Mouse (Mus musculus) fibroblast of lung, adult 2 months (primary cell): ENCODE results near the gene Hist1h2bk.

Source experiments
- DNase-seq: peaks from one replicate; pipeline ENCODE4 v3.0.0-alpha.2; 2011; ENCODE audit warnings: low read depth

Gene Hist1h2bk

GRCm38 (mm10) chr13:22014411-22014845 is 21.2 kb upstream of the Hist1h2bk start:
- no peak for DNase-seq

DNA sequence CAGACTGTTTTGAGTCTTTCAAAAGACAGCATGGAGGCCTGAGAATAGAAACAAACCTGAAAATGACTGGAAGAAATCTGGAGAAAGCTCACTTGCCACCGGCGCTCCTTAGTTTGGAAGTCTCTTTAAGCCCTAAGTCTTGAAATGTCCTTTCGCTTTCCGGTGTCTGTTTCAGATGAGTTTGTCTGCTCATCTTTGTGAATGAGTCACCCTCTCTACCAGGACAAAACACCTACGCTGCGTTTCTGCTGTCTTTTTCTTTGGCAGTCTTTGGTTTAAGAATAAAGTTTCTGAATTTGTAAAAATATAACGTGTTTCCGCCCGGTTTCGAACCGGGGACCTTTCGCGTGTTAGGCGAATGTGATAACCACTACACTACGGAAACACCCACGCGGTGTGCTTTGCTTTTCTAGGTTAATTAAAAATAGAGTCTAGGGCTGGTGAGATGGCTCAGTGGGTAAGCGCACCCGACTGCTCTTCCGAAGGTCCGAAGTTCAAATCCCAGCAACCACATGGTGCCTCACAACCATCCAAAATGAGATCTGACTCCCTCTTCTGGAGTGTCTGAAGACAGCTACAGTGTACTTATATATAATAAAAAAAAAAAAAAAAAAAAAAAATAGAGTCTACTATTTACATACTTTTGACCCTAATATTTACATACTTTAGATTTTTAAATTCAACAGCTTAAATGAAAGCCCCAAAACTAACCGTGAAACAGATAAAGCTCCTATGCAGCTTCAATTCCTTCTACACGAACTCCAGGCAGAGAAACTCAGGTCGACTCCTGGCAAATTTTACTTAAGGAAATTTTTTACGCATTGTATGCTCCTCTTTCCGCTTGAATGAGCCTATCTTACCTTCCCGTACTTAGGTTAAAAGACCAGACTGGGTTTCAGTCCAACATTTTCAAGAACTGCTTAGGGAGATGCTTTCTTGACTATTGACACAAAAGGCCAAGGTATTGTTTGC is 19.9 kb upstream of the Hist1h2bk start:
- DNase-seq: no peak

DNA sequence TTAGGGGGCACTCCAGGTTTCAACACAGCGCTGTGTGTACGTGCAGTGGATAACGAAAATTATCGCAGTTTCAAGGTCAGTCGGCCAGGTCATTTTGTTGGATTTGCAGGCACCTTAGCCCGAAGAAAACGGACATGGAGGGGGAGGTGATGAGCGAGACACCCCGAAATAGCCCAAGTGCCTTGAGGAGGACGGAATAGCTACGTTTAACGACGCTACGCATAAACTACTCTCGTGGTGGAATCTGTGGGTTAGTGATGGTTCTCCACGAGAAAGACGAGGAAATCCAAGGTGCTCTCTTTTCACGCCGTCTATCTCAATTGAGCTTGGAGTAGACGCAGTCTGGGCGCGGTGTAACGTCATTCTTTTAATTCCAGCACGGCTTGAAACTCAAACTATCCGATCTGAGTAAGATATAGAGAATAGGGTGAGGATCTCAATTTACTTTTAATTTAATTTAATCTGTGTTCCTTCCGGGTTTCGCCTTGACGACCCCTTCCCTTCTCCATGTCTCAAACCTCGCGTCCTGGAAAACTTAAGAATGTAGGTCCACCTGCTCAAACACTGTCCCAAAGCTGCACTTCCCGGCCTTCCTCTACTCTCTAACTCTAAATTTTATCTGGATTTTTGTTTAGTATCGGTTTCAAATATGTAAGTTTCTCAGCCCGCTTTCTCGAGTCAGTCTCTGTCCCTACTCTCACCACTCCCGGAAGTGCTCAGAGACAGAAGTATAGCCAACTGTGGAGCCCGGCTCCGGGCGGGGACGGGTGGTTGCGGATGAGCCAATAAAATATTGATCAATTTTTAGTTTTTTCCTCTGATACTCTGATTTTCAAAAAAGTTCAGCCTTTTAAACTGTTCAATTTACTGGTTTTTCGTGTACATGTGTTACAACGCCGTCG is 15.5 kb upstream of the Hist1h2bk start:
- no peak for DNase-seq

DNA sequence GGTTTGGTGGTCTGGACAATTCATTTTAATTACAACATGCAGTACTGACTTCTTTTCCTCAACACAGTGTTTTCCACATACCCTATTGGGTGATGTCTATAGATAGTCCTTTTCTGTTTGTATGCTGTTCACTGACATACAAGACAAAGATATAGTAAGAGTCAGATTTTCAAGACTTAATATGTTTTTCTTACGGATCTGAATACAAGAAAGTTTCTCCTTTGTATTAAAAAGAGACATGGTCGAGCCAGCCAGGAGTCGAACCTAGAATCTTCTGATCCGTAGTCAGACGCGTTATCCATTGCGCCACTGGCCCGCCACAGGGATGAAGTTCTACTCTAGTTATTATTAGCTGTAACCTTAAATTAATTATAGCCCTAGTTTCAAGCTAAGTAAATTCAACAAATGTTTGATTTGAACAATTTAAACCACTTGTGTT is 14.8 kb upstream of the Hist1h2bk start:
- DNase-seq: no peak

DNA sequence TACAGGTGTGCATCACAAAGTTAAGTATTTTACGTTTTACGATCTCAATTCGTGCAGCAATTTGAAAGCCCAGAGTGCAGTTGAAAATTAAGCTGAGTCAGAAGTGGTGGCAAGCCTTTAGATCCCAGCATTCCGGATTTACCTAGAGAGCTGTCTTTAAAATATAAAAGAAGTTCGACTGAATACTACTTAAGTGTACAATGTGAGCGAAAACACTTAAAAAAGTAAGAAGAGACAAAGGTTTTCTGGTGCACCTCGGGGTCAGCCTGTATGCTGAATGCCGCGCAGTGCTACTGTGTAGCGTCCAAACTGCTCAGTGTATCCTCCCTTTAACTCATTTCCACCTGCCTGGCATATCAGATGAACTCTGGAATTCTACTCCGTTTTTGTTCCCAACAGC is 14.1 kb upstream of the Hist1h2bk start:
- no peak for DNase-seq

- DNase-seq: peak; percentile 72
Observed at GRCm38 (mm10) chr13:22022241-22022640, 13.4 kb upstream of the Hist1h2bk start.

DNA sequence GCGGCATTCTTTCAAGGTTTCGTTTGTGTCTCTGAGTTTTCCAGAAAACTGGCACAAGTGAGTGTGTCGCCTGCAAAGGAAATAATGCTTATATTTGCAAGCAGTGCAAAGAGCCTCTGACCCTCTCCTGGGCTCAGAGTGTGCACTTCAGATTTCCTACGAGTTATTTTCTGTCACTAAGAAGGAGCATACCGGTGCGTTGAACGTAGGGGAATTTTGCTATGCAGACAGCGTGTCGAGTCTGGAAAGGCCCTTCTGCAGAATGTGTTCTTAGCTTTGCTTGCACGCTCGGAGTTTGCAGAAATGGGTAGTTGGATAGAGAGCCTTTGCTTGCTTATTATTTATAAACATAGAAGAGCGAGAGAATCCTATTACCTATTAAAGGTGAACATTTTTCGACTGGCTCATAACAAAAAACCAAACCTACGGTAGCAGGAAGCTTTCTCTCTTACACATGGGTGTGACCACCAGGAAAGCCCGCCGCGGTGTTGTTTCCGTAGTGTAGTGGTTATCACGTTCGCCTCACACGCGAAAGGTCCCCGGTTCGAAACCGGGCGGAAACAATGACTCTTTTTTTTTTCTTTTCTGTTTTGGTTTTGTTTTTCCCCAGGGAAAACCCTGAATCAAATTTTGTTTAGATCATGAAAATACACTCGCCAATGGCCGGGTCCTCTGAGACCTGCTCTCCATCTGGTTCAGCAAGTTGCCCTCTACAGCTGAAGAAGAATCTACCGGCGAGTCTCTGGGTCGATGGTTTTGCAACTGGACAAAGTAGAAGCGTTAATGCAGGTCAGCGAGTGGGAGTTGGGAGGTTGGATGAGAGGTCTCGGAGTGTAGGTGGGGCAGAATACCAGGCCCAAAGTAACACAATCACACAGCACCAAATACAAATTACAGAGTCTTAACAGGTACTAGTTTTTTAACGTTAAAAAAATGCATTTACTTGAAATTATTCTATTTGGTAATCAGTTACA is 9.3 kb upstream of the Hist1h2bk start:
- DNase-seq: no peak

DNA sequence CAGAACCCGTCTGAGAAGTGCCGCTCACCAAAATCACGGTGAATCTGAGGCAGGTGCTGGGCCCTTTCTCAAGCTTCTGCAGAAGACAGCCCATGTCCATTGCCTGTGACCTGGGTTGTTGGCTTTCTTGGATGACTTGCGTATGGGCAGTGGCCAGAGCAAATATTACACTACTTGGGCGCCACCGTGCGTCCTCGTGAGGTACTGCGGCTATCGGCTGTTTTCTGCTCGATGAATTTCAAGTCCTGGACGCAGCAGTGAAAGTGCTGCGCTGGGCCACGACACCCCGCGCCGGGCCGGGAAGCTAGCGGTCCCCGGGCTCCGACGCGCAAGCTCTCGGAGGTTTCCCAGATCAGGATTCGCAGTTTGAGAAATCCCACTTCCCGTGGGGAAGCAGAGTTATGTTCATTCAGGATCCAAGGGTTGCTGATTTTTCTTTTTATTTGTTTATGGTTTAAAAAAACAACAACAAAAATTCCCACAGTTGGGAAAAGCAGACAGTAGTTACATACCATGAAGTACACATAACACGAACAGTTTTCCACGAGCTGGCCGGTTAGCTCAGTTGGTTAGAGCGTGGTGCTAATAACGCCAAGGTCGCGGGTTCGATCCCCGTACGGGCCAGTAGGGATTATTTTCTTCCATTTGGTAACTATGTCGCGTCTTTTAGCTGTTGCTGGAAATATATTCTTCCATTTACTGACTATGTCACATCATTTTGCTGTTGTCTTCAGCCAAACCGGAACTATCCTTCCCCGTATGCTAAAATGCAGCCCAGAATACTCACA is 6.8 kb upstream of the Hist1h2bk start:
- peak; percentile 93 for DNase-seq

DNA sequence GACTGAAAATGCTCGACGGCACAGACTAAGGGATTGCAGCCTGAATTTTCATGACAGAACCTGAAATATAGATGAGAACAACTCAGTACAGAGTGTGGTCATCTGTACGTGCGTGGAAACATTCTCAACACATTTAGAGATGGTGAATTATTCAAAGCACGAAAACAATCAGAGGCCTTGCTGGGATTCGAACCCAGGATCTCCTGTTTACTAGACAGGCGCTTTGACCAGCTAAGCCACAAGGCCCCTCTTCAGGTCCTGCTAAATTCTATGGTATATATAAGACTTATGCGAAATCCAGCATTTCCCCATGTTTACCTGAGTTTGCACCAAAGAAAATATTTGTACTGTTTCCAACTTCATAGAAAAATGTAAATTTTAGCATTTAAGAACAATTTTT is 5.7 kb upstream of the Hist1h2bk start:
- DNase-seq: no peak

DNA sequence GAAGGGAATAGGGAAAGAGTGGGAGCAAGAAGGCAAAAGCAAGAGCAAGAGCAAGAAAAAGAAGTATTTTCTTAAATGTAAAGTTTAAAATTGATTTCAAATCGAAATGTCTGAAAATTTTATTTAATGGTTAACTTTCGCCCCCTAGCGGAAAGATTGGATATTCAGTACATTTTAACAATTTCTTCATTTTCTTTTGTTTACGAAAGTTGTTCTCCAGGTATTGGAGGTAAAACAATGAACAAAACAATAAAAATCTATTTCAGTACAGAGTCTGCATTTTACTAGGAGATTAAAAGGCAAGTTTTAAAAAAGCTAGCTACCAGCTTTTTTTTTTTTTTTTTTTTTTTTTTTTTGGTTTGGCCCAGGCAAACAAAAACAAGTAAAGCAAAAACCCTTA is 5.2 kb upstream of the Hist1h2bk start:
- DNase-seq: no peak

GRCm38 (mm10) chr13:22033741-22034442 is 1.8 kb upstream of the Hist1h2bk start:
- DNase-seq: no peak

DNA sequence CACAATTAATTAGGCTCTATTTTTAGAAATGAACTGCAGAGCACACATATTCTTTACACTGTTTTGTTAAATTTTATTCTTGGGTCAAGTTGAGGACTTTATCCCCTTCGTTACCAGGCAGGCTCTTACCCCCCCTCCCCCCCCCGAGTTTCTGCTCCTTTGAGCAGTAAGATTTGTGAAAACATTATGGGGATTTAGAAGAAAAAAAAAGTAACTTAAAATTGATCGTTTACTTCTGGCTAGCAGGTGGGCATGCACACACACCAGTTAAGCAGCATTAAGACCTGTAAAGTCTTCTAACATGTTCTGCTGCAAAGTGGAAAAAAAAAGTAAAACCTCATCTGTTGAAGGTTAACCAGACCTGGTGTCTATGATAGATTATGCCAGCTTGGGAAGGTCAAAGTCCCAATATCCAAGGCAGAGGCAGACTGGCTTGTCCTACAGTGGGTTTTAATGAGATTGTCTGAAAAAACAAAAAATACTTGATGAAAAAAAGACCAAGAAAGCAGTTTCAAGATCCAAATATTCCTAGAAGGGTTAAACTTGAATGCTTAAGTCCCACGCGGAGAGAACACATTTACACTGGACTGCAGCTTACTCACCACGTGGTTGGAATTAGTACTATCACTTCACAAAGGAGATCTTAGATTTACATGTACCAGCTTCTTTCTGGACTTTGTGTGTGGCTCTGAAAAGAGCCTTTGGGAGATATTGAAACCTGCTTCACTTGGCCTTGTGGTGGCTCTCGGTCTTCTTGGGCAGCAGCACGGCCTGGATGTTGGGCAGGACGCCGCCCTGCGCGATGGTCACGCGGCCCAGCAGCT is 1.0 kb upstream of the Hist1h2bk start:
- DNase-seq: no peak

DNA sequence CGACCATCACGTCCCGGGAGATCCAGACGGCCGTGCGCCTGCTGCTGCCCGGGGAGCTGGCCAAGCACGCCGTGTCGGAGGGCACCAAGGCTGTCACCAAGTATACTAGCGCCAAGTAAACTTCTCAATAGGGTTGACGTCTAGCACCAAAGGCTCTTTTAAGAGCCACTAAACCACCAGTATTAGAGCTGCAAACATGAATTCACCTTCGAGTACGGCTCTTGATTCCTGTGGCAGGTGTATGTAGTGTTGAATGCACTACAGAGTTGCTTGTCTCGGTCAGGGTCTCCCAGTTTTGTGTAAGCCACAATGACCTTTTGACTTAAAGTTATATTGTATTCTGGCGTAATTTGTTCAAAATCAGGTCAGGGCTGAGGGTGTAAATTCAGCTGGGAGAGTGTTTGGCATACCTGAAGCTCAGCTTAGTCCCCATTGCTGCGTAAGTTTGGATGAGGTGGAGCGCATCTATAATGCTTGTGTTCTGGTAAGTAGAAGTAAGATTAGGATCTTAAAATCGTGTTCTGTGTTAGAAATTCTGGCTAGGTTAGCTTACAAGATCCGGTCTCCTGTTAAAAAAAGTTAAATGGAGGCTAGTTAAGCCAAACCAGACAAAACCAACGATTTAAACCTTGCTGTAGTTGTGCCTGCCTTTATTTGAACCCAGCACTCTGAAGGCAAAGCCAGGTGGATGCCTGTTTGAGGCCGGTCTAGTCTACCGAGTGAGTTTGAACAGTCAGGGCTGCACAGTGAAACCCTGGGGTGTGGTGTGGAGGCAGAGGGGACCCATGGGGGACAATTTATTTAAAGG is 683 bp downstream of the Hist1h2bk start:
- no peak for DNase-seq

DNA sequence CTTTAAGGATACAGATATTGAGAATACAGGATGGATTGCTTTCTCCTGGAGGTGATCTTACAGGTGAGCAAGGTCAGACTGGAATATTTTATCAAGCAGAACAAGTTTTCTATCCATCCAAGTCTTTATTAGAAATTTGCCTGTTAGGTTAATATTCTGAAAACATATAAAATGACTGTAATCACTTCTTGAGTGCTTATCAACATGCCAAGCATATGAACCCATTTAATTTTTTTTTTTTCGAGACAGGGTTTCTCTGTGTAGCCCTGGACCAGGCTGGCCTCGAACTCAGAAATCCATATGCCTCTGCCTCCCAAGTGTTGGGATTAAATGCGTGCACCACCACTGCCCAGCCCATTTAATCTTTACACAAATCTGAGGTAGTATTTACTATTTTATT is 1.3 kb downstream of the Hist1h2bk start:
- no peak for DNase-seq

- DNase-seq: no peak
Observed at GRCm38 (mm10) chr13:22037415-22037814, 1.7 kb downstream of the Hist1h2bk start.

- no peak for DNase-seq
Observed at GRCm38 (mm10) chr13:22039364-22039763, 3.7 kb downstream of the Hist1h2bk start.

GRCm38 (mm10) chr13:22039951-22040463 is 4.3 kb downstream of the Hist1h2bk start:
- no peak for DNase-seq
